Mouse (Mus musculus) forebrain, embryonic 10.5 days (tissue): ENCODE results near the gene Thsd7a. TPM values are rescaled to one million over a fixed set of nuclear protein-coding genes. Genes with fewer than 3 reads are reported as not detected.

ENCODE experiments used
- DNase-seq: peaks from one replicate; pipeline ENCODE4 v3.0.0-alpha.2; 2017; ENCODE audit warnings: low spot score; ENCODE audit errors: extremely low spot score
- H3K27ac ChIP-seq: fragments of 300-500 bp; sonication (generic); 2 replicates; pipeline ENCODE4 v1.5.1; 2016; ENCODE audit warnings: mild to moderate bottlenecking
- H3K27me3 ChIP-seq: fragments of 300-500 bp; sonication (generic); 2 replicates; pipeline ENCODE4 v1.6.1; 2016; ENCODE audit warnings: mild to moderate bottlenecking; ENCODE audit not compliant: poor library complexity, severe bottlenecking
- H3K36me3 ChIP-seq: fragments of 300-500 bp; sonication (generic); replicated peaks from 2 replicates; pipeline ENCODE4 v1.6.1; 2016; ENCODE audit warnings: mild to moderate bottlenecking, moderate library complexity
- H3K4me1 ChIP-seq: fragments of 300-500 bp; sonication (generic); 2 replicates; pipeline ENCODE4 v1.6.1; 2016
- H3K4me3 ChIP-seq: fragments of 300-500 bp; sonication (generic); 2 replicates; pipeline ENCODE4 v1.5.1; 2016; ENCODE audit warnings: mild to moderate bottlenecking, moderate library complexity
- H3K9me3 ChIP-seq: fragments of 300-500 bp; sonication (generic); 2 replicates; pipeline ENCODE4 v1.6.1; 2016; ENCODE audit warnings: mild to moderate bottlenecking, moderate library complexity
- WGBS: fragments of 180-500 bp; shearing (Covaris S2); methylation state at CpG from one replicate; pipeline ENCODE4 v1.1.7; 2016; 5-methylcytosine and 5-hydroxymethylcytosine counted together
- polyA plus RNA-seq: library from polyadenylated mRNA; unstranded; fragments of >200 nt; fragmentation: Nextera tagmentation; extraction: Ambion mirVana; gene quantifications from 2 replicates; pipeline ENCODE4 v1.2.1, GENCODE M21; 2016

Thsd7a gene
- polyA plus RNA-seq, 1 experiment from 2014 or later: 1.9 TPM

DNA sequence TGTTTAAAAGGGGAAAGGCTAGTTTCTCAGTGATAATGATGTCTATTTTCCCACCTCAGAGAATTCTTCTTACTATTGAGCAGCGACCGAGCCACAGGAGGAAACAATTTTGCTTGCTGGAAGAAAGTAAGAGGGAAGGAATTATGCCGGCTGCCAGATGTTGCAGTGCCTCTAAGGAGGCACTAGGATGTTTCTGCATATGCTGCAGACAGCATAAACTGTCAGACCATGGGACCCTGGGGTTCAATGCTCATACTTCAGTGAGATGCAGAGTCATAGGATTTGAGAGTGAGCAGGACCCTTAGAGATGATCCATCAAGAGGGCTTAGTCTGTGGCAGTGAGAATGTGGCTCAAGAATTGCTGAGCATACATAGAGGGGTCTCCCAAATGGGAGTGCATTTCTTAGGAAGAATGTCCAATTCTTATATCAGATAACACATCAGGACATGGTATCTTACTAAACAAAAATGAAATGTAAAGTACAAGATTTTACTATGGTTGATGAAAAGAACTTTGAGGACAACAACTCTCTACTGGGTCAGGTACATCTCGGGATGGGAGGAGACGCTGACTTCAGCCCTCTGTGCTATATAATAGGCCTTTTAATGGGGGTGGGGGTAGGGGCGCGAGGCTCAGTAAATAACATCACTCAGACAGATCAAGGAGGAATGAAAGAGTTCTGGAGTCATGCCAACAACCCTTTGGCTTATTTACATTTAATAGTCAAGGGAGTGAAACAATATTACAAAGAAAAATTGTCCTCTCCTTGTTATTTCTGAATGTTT, 281.7 kb downstream of the Thsd7a start:
- Histone ChIP-seq H3K4me1 (peaks cover 11% of the 10 kb centered on the region), H3K27ac (no peak overlapping the region), H3K36me3 (no peaks in the 10 kb centered on the region), H3K27me3 (no peaks in the 10 kb centered on the region), H3K4me3 (no peak overlapping the region), H3K9me3 (no peaks in the 10 kb centered on the region)
- WGBS: 79% methylated on average over 7 of the region's 7 CpGs
- DNase-seq: no peak

DNA sequence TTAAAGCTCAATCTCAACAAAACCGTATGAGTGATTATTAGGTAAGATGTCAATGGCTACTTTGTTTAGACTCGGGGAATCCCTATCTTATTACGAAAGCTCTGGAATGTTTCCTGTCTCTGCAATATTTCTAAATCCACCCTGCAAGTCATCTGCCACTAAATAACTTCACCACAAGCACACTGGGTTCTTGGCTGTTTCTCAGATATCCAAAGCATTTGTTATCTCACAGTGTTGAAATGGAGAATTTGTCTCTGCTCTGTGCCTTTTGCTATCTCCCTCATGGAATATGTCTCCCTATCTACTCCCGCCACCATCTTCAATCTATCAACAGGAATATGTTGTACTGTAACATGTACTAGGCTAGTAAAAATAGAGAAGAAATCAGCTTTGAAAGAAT, 290.4 kb downstream of the Thsd7a start:
- WGBS: 93% methylated on average over 4 of the region's 4 CpGs
- Histone ChIP-seq H3K27ac (no peak overlapping the region), H3K9me3 (no peaks in the 10 kb centered on the region), H3K4me1 (no peaks in the 10 kb centered on the region), H3K4me3 (no peak overlapping the region), H3K27me3 (no peaks in the 10 kb centered on the region), H3K36me3 (no peaks in the 10 kb centered on the region)
- DNase-seq: no peak

DNA sequence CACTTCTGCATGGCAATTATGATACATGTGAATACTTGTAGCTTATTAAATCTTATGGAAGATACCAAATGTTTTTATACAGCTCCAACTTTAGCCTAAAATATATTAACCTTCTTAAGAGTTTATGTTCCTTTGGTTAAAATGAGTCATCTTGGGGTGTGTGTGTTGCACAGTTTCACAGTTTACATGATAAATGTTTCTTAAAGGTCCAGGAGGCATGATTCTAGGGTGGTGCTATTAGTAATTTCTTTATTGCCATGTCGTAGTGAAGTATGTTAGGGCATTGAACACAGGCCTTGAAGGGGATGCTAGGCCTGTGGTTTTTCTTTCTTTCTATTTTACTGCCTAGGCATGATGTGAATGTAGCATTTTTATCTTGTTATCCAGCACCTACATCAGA, 291.8 kb downstream of the Thsd7a start:
- Histone ChIP-seq H3K9me3 (no peaks in the 10 kb centered on the region), H3K4me3 (no peak overlapping the region), H3K4me1 (no peaks in the 10 kb centered on the region), H3K36me3 (no peaks in the 10 kb centered on the region), H3K27ac (no peak overlapping the region), H3K27me3 (no peaks in the 10 kb centered on the region)
- DNase-seq: no peak
- 88% methylated on average over 1 of the region's 1 CpGs for WGBS

DNA sequence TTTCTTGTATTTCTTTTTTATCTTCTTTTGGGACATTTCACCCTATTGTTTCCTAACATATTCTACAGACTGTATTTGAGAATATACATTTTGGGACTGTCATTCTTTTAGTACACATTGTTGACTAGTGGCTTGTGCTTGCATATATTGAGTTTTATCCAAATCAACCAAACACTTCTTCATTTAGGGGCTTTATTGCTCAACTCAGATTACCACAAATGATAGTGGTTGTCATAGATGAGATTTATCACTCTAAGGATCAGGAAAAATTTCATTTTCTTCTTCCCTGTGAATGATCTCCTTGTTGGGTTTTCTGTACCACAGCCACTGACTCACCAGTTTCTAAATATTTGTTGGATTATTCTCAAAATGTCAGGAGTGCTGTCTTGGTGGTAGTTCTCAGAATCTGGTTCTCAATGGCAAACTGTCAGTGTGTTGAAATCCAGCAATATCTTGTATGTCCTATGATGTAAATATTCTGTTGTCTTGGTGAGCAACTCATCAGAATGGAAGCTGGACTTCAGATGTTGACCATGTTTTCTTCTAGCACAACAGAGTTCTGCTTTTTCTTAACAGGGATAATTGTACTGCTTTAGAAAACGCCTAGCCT, 294.2 kb downstream of the Thsd7a start:
- DNase-seq: no peak
- 85% methylated on average over 1 of the region's 1 CpGs for WGBS

DNA sequence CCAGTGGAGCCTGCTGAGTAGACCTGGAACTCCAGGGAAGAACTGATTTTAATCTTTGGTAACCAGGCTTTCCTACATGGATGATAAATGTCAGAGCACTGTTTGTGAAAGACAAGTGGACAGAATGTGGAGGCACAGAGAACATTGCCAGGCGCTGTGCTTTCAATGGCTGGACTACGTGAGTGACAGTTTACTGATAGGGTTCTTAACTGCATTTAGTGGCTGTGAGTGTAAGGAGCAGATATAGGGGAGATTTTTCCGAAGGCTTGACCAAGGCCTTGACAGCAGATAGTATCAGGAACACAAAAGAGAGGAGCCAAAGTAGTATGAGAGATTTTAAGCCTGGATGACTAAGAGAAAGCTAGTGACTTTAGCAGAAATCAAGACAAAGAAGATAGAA, 295.1 kb downstream of the Thsd7a start:
- Histone ChIP-seq H3K27me3 (no peaks in the 10 kb centered on the region), H3K36me3 (no peaks in the 10 kb centered on the region), H3K4me3 (no peak overlapping the region), H3K27ac (no peak overlapping the region), H3K4me1 (no peaks in the 10 kb centered on the region), H3K9me3 (no peaks in the 10 kb centered on the region)
- DNase-seq: no peak
- WGBS: 85% methylated on average over 3 of the region's 3 CpGs

More for the DNA sequence above, 294.2 kb downstream of the Thsd7a start:
- H3K4me1 ChIP-seq: no peaks in the 10 kb centered on the region
- H3K27ac ChIP-seq: no peak overlapping the region
- H3K27me3 ChIP-seq: no peaks in the 10 kb centered on the region
- no peak overlapping the region for H3K4me3 ChIP-seq
- no peaks in the 10 kb centered on the region for H3K36me3 ChIP-seq
- no peaks in the 10 kb centered on the region for H3K9me3 ChIP-seq

DNA sequence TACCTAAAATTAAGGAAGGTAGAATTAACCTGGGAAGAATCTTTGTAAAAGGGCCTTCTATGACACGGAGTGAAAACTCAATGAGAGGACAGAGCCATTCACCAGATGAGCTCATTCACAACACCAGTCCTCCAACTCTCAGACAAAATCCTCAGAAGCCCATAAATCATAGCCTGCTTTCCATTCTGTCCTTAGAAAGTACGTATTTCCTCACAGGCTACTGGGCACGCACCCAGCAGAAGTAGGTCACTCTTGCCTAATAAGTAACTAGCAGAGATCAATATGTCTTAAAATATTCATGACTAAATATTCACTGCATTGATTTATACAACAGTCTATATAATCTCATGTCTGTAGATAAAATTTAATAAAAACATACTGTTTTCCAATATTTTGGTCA, 300.4 kb downstream of the Thsd7a start:
- H3K9me3 ChIP-seq: no peaks in the 10 kb centered on the region
- H3K4me3 ChIP-seq: no peak overlapping the region
- 89% methylated on average over 3 of the region's 3 CpGs for WGBS
- H3K27me3 ChIP-seq: no peaks in the 10 kb centered on the region
- no peaks in the 10 kb centered on the region for H3K36me3 ChIP-seq
- H3K27ac ChIP-seq: no peak overlapping the region
- DNase-seq: no peak
- no peaks in the 10 kb centered on the region for H3K4me1 ChIP-seq

DNA sequence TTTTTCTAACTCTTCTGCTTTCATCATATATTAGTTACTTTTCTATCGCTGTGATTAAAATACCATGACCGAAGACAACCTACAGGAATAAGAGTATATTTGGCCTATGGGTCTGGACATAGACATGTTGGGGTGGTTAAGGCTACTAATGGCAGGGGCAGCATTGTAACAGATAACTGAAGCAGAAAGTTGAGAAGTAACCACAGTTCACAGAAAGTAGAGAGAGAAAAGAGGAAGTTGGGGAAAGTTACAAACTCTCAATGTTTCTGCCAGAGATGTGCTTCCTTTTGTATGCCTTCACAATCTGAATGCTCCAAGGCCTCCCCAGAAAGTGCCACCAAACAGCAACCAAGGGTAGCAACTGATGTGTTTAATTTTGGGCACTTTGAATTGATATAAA, 303.7 kb downstream of the Thsd7a start:
- Histone ChIP-seq H3K4me1 (no peaks in the 10 kb centered on the region), H3K4me3 (no peak overlapping the region), H3K27me3 (no peaks in the 10 kb centered on the region), H3K36me3 (no peaks in the 10 kb centered on the region), H3K27ac (no peak overlapping the region), H3K9me3 (no peaks in the 10 kb centered on the region)
- DNase-seq: no peak
- WGBS: 96% methylated on average over 2 of the region's 2 CpGs

DNA sequence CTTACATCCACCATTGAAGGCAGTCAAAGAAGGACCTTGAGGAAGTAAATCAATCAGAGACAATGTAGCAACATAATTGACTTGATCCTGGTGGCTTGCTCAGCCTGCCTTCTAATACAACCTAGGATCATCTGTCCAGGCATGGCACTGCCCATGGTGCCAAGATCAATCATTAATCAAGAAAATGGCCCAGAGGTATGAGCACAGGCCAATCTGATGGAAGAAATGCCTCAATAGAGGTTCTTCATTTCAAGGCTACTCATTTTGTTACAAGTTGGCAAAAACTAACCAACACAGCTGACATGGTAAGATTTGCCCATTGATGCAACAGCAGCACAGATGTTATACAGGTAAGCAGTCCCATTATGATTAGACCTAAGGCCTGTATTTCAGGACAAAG, 309.6 kb downstream of the Thsd7a start:
- Histone ChIP-seq H3K4me1 (no peaks in the 10 kb centered on the region), H3K27ac (no peak overlapping the region), H3K27me3 (no peaks in the 10 kb centered on the region), H3K4me3 (no peak overlapping the region), H3K36me3 (no peaks in the 10 kb centered on the region), H3K9me3 (no peaks in the 10 kb centered on the region)
- DNase-seq: no peak

DNA sequence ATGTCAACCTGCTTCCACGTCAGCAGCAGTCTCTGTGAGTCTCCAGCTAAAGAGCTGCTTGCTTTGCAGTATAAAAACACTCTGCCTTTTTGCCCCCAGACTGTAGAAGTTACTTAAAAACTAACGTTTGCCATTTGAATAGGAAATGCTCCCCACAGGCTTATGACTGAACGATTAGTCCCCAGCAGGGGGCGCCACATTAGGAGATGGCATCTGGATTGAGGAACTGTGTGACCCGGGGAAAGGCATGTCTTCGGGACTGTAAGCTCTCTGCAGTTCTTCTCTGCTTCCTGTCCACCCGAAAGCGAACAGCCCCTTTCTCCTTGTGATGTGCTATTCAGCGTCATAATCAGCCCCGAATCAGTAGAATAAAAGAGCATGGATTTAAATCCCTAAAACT, 330.1 kb downstream of the Thsd7a start:
- Histone ChIP-seq H3K4me1 (no peaks in the 10 kb centered on the region), H3K27ac (no peak overlapping the region), H3K27me3 (no peaks in the 10 kb centered on the region), H3K36me3 (no peaks in the 10 kb centered on the region), H3K4me3 (no peak overlapping the region), H3K9me3 (0 out of 2 replicates have a peak, but pooled peaks cover 3% of the 10 kb centered on the region)
- no peak for DNase-seq
- WGBS: 88% methylated on average over 10 of the region's 10 CpGs

DNA sequence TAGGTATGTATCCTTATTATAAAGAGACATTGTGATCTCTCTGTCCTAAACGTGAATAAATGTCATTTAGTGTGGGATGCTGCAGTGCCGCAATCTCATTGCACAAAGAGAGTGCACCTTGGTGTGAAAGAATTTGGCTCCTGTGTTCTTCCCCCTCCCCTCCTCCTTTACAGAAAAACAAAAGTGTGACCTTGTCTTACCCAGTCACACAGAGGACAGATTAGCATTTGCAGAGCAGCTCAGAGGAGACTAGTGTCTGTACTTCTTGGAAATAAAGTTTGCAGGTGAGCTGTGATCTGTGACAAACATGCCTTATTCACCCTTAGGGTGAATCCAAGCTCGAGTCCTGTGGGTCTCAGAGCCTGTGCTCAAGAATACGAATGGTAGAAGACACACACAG, 332.2 kb downstream of the Thsd7a start:
- no peaks in the 10 kb centered on the region for H3K4me1 ChIP-seq
- H3K9me3 ChIP-seq: 0 out of 2 replicates have a peak, but pooled peaks cover 3% of the 10 kb centered on the region
- no peak overlapping the region for H3K4me3 ChIP-seq
- no peak overlapping the region for H3K27ac ChIP-seq
- WGBS: 49% methylated on average over 4 of the region's 4 CpGs
- no peaks in the 10 kb centered on the region for H3K27me3 ChIP-seq
- no peak for DNase-seq
- no peaks in the 10 kb centered on the region for H3K36me3 ChIP-seq

DNA sequence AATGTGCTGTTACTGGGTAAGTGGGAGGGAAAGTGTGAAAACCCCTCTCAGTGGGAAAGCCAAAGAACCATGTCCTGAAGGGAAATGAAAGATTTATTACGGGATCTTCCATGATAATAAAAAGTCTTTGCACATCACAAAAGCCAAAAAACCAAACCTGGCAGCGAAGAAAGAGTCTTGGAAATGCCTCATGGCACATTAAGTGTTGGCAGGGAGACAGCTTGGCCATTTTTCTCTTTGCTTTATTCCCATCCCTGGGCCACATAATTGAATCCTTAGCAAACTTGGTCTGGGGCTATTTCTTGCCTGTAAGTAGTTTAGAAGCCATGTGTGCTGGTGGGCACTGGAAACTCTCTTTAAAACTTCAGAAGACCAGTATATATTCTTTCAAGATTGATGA, 344.8 kb downstream of the Thsd7a start:
- 95% methylated on average over 2 of the region's 2 CpGs for WGBS
- Histone ChIP-seq H3K4me1 (no peaks in the 10 kb centered on the region), H3K27ac (no peak overlapping the region), H3K27me3 (no peaks in the 10 kb centered on the region), H3K9me3 (no peaks in the 10 kb centered on the region), H3K36me3 (no peaks in the 10 kb centered on the region), H3K4me3 (no peak overlapping the region)
- no peak for DNase-seq

DNA sequence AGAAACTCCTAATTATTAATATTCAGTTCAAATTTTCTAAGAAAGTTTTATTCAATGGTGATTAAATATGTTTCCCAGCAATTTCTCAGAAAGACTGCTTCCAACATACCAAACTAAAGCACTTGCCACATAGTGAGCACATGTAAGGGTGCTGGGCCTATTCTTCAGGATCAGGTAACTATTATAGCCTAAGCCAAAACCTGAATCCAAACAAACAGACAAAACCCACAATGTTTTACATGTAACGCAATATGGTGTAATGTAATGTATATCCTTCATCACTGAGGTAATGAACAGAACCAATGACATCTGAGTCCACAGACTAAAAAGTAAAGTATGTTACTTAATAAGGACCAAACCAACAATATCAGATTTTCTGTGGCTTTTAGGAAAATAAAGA, 346.2 kb downstream of the Thsd7a start:
- H3K27ac ChIP-seq: no peak overlapping the region
- H3K27me3 ChIP-seq: no peaks in the 10 kb centered on the region
- H3K4me3 ChIP-seq: no peak overlapping the region
- H3K36me3 ChIP-seq: no peaks in the 10 kb centered on the region
- no peak for DNase-seq
- no peaks in the 10 kb centered on the region for H3K4me1 ChIP-seq
- WGBS: 94% methylated on average over 1 of the region's 1 CpGs
- no peaks in the 10 kb centered on the region for H3K9me3 ChIP-seq

DNA sequence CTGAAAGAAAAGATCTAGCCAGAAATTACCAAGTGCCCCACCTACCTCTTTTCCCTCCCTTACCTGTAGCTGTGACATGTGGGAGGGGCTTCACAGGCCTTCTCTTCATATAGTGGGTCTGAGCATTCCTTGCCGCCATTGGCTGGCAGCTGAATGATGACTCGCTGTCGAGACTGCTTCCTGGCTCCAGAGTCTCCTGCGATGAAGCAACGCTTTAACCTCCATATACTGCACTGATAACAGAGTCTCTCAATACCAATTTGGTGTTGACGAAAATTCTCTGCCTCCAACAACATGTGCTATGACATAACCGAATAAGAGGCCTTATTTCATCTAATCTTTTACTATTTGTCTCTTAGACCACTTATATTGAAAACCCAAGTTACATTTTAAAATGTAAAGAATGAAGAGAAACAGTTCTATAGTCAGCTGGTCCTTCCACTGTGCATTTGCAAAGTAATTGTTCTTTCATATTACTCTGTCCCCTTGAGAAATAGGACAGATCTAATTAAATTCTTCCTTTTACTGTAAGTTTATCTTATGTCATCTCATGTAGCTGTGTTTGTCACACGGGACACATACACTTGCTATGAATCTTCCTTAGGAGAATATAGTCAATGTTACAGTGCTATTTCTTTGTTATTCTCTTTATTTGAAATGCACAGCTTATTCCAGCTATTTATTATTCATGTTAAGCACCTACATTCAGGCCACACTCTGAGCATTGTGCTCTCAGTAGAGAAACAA, 351.3 kb downstream of the Thsd7a start:
- DNase-seq: no peak
- WGBS: 90% methylated on average over 8 of the region's 8 CpGs
- no peak overlapping the region for H3K4me3 ChIP-seq
- H3K9me3 ChIP-seq: no peaks in the 10 kb centered on the region
- no peak overlapping the region for H3K27ac ChIP-seq
- H3K36me3 ChIP-seq: no peaks in the 10 kb centered on the region
- no peaks in the 10 kb centered on the region for H3K4me1 ChIP-seq
- no peaks in the 10 kb centered on the region for H3K27me3 ChIP-seq
